Mouse (Mus musculus) erythroblast, embryonic 14.5 days (primary cell): ENCODE measurements around the gene Lgals4. TPM values are rescaled to one million over a fixed set of nuclear protein-coding genes. Genes with fewer than 3 reads are reported as not detected.

Source experiments
- H3K27me3 ChIP-seq: 2 replicates; pipeline ENCODE4 v1.6.1; 2012; ENCODE audit warnings: inconsistent platforms; ENCODE audit not compliant: control insufficient read depth
- H3K36me3 ChIP-seq: 2 replicates; pipeline ENCODE4 v1.6.1; 2012; ENCODE audit warnings: mild to moderate bottlenecking, inconsistent platforms; ENCODE audit not compliant: control insufficient read depth
- H3K4me1 ChIP-seq: 2 replicates; pipeline ENCODE4 v1.6.1; 2012; ENCODE audit warnings: inconsistent platforms; ENCODE audit not compliant: control insufficient read depth
- H3K4me3 ChIP-seq: replicated peaks from 2 replicates; pipeline ENCODE3; 2012; ENCODE audit warnings: moderate library complexity, mild to moderate bottlenecking, inconsistent platforms
- H3K9me3 ChIP-seq: 2 replicates; pipeline ENCODE4 v1.6.1; 2012; ENCODE audit warnings: low read length, inconsistent platforms, mixed read lengths; ENCODE audit not compliant: control insufficient read depth
- GATA1 ChIP-seq: IDR thresholded peaks from 2 replicates; pipeline ENCODE4 v1.6.1; 2012; ENCODE audit warnings: low read length, inconsistent platforms, mixed read lengths
- TAL1 ChIP-seq: IDR thresholded peaks from 3 replicates; pipeline ENCODE4 v1.6.1; 2012; ENCODE audit warnings: low read length, inconsistent platforms, mixed read lengths
- polyA plus RNA-seq: library from polyadenylated mRNA; stranded (reverse); fragments of >175 nt; gene quantifications from 2 replicates; pipeline ENCODE4 v1.2.3, GENCODE M21; 2012

Gene Lgals4
- polyA plus RNA-seq, 1 experiment: 0.17 TPM

DNA sequence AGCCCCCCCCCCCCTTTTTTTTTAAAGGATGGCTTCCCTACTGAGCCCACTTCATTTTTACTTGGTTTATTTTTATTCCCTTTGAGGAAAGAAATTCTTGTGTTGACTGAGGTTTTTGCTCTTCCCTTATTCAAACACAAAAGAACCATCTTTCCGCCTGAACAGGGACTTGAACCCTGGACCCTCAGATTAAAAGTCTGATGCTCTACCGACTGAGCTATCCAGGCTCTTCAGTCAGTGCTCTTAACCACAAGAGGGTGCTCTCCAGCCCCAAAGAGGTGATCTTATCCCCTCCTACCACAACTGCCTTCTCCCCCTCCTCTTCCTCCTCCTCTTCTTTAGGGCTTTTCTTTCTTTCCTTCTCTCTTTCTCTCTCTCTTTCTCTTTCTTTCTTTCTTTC is 39.8 kb upstream of the Lgals4 start:
- TF ChIP-seq TAL1: no peak
- TF ChIP-seq GATA1: no peak
- H3K27me3 ChIP-seq: peaks cover 8% of the 10 kb centered on the region
- H3K4me1 ChIP-seq: peaks cover 28% of the 10 kb centered on the region

DNA sequence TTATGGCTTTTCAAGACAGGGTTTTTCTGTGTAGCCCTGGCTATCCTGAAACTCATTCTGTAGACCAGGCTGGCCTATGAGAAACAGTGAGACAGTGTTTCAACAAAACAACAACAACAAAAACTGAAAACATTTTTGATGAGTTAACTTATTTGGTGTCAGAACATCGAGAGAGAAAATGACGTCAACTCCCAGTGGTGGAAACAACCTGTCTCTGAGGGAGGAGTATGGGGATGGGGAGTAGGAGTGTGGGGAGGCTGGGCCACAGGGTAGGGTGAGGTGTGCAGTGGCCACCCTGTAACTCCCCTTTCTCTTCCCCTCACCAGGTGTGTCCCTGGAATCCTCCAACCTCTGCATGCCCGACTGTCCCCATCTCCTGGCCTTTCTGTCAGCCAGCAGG is 39.2 kb upstream of the Lgals4 start:
- TF ChIP-seq GATA1 (no peak), TAL1 (no peak)
- peaks cover 8% of the 10 kb centered on the region for H3K27me3 ChIP-seq
- H3K4me1 ChIP-seq: peaks cover 28% of the 10 kb centered on the region
- peaks cover 7% of the 10 kb centered on the region for H3K36me3 ChIP-seq
- H3K9me3 ChIP-seq: no peaks in the 10 kb centered on the region
- H3K4me3 ChIP-seq: no peak overlapping the region

More for the DNA sequence above, 39.8 kb upstream of the Lgals4 start:
- H3K9me3 ChIP-seq: no peaks in the 10 kb centered on the region
- H3K36me3 ChIP-seq: peaks cover 5% of the 10 kb centered on the region
- no peak overlapping the region for H3K4me3 ChIP-seq

DNA sequence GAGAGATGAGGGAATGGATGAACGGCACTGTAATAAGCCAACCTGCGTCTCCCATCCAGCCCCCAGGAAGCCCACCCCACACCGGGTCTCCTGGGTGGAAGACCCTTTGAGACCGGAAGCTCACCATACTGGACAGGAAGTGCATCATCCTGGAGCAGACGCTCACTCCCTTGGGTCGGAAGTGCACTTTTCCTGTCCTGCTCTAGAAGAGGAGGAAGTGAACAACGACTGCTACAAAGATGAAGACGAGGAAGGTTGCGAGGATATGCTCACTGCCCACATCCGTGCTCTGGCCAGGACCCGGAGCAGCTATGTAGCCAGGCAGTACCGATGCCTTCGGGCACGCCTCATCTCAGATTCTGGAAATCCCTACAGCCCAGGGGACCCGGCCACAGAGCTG is 37.8 kb upstream of the Lgals4 start:
- Histone ChIP-seq H3K27me3 (peaks cover 8% of the 10 kb centered on the region), H3K4me1 (peaks cover 28% of the 10 kb centered on the region), H3K36me3 (peaks cover 7% of the 10 kb centered on the region), H3K4me3 (peak overlapping the region; percentile 58), H3K9me3 (no peaks in the 10 kb centered on the region)
- TF ChIP-seq GATA1: no peak
- TF ChIP-seq TAL1: no peak

DNA sequence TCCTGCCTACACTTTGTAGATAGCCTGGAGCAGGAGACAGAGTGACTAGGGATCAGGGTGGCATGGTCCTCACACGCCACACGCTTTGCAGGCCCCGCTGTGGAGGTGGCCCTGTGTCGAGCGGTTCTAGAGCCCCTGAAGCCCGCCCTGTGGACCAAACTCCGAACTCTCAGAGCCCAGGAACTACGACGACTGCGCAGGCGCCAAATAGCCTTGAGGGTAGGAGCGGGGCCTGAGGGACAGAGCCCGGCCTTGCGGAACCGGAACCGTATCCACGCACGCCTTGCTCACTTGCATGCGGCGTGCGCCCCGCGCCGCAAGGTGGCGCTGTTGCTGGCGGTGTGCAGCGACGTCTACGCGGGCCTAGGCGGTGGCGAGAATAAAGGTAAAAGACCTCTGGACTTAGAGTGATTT is 37.1 kb upstream of the Lgals4 start:
- peaks cover 7% of the 10 kb centered on the region for H3K36me3 ChIP-seq
- peaks cover 8% of the 10 kb centered on the region for H3K27me3 ChIP-seq
- no peaks in the 10 kb centered on the region for H3K9me3 ChIP-seq
- no peak for TF ChIP-seq GATA1
- TF ChIP-seq TAL1: no peak
- peaks cover 28% of the 10 kb centered on the region for H3K4me1 ChIP-seq
- H3K4me3 ChIP-seq: peak overlapping the region; percentile 58

DNA sequence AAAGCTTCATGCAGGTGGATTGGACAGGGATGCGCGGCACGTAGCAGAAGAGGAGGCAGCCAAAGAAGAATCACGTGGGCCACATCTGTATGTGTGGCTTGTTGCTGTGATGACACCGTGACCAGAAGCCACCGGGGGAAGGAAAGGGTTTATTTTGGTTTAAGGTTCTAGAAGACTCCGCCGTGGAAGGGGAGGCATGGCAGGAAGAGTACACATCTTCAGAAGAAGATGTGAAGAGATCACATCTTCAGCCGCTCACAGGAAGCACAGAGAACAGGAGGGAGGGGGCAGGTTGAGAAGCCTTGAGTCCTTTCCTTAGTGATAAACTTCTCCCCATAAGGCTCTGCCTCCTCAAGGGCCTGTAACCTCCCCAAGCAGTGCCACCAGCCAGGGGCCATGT is 33.7 kb upstream of the Lgals4 start:
- no peak overlapping the region for H3K4me3 ChIP-seq
- H3K4me1 ChIP-seq: peaks cover 46% of the 10 kb centered on the region
- TF ChIP-seq GATA1: no peak
- no peak for TF ChIP-seq TAL1
- H3K27me3 ChIP-seq: peaks cover 5% of the 10 kb centered on the region; the same call in 1 of the 2 replicates
- peaks cover 7% of the 10 kb centered on the region for H3K36me3 ChIP-seq
- no peaks in the 10 kb centered on the region for H3K9me3 ChIP-seq

DNA sequence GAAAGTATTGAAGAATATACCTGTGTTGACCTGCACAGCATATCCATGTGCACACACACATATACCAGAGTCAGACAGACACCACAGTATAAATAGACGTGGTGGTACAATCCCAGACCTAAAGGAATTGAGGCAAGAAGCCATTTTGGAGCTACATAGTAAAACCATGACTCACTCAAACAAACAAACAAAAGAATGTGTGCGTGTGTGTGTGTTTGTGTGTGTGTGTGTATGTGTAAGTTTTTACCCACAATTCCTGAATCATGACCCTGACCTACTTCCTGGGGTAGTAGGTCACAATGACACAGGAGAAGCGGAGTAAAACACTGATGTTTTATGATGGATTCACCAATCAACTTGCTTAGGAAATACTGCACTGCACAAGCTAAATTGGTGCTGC is 32.2 kb upstream of the Lgals4 start:
- TF ChIP-seq TAL1 (no peak), GATA1 (no peak)
- no peaks in the 10 kb centered on the region for H3K27me3 ChIP-seq
- H3K9me3 ChIP-seq: no peaks in the 10 kb centered on the region
- H3K4me1 ChIP-seq: peaks cover 34% of the 10 kb centered on the region
- peaks cover 7% of the 10 kb centered on the region for H3K36me3 ChIP-seq
- H3K4me3 ChIP-seq: no peak overlapping the region

DNA sequence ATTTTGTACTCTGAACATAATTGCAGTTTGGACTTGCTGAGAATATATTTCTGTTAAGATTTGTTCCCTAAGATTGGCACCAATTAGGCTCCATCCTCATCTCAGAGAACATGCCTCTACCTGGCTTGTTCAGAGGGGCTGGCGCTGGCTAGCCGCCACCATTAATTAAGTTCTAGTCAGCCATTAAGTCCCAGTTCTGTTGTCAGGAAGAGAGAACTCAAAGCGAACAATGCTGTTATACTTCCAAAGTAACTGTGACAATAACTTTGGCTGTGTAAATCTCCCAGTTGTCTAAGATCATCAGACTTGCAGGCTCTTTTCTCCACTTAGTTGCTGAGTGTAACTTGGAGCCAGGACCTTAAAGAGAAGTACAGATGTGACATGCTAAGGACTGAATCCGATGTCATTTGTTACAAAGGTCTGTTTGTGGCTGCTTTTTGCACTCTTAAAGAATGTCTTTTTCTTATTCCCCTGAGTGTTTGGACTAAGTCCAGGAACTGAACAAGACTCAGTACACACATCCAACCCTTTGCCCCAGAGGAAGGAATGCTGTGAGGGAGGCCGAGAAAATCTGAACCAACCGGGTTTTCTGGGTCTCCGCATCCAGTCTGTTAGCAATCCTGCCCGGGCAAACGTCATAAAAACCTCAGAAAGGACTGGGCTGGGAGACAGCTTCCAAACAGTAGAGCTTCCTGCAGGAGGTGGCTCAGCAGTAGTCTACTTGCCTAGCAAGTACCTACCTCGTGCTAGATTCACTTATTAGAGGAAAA is 31.6 kb upstream of the Lgals4 start:
- Histone ChIP-seq H3K4me1 (peaks cover 32% of the 10 kb centered on the region), H3K4me3 (no peak overlapping the region), H3K27me3 (no peaks in the 10 kb centered on the region), H3K9me3 (no peaks in the 10 kb centered on the region), H3K36me3 (peaks cover 7% of the 10 kb centered on the region)
- TF ChIP-seq TAL1: no peak
- TF ChIP-seq GATA1: no peak

DNA sequence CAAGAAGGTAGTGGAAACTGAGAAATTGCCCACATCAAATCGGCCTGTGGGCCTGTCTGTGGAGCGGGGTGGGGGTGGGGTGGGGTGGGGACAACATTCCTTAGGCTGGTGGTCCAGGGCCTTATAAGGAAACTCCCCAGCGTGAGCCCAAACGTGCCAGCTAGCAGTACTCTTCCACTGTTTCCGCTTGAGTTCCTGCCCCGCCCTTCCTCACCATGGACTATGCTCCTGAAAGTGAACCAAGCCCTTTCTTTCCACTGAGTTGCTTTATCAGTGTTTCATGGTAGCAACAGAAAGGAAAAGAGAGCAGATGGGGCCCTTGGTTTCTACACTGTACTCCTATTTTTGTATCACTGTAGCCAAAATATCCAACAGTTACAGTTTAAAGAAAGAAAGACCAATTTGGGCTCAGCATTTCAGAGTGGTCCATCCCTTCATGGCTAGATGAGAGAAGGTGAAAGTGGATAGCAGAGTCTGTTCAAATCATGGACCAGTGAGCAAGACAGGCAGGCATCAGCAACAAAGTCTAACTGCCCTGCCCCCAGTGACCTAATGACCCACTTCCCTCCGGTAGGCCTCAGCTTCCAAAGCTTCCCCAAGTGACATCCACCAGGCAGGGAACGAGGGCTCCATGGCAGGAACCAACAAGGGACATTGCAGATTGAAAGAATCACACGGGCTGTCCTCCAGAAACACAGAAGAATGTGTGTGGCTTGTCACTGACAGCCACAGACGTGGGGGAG is 30.6 kb upstream of the Lgals4 start:
- Histone ChIP-seq H3K4me1 (peaks cover 32% of the 10 kb centered on the region), H3K36me3 (peaks cover 2% of the 10 kb centered on the region; the same call in 1 of the 2 replicates), H3K4me3 (no peak overlapping the region), H3K27me3 (no peaks in the 10 kb centered on the region), H3K9me3 (no peaks in the 10 kb centered on the region)
- TF ChIP-seq GATA1 (no peak), TAL1 (no peak)

DNA sequence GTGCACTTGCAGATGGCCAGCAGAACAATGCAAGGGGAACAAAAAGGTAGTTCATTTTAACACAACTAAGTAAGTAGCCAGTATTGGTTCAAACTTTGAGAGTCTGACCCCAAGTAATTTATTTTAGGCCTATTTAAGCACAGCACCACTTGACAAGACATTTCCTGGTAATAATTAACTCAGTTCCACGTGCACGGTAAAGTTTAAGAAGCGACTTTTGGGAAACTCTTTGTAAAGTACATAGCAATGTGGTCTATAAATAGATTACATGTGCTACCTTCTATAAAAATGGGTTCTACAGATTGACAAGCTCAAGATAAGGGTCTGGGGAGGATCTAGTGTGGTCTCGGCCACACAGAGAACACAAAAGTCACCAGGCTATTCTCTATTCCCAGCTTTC is 29.9 kb upstream of the Lgals4 start:
- Histone ChIP-seq H3K9me3 (no peaks in the 10 kb centered on the region), H3K4me3 (no peak overlapping the region), H3K4me1 (peaks cover 38% of the 10 kb centered on the region), H3K27me3 (no peaks in the 10 kb centered on the region), H3K36me3 (peaks cover 2% of the 10 kb centered on the region; the same call in 1 of the 2 replicates)
- TF ChIP-seq GATA1 (no peak), TAL1 (no peak)
